Mouse (Mus musculus) kidney, embryonic 16.5 days (tissue): ENCODE results near the gene Ccdc142. TPM values are rescaled to one million over a fixed set of nuclear protein-coding genes. Genes with fewer than 3 reads are reported as not detected.

Source experiments
- ATAC-seq: fragments of 200-750 bp; cut with Nextera tagmentation; 2 replicates; pipeline ENCODE4 v1.8.0; 2017; ENCODE audit warnings: moderate TSS enrichment; ENCODE audit not compliant: low FRiP score, low TSS enrichment
- H3K27ac ChIP-seq: fragments of 300-500 bp; sonication (generic); 2 replicates; pipeline ENCODE4 v1.5.1; 2014; ENCODE audit warnings: low read length
- H3K27me3 ChIP-seq: fragments of 300-500 bp; sonication (generic); 2 replicates; pipeline ENCODE4 v1.6.1; 2014; ENCODE audit warnings: low read length, control low read depth, mixed read lengths; ENCODE audit not compliant: insufficient read depth
- H3K36me3 ChIP-seq: fragments of 300-500 bp; sonication (generic); 2 replicates; pipeline ENCODE4 v1.6.1; 2014; ENCODE audit warnings: low read length, control low read depth, mixed read lengths; ENCODE audit not compliant: insufficient read depth
- H3K4me1 ChIP-seq: fragments of 300-500 bp; sonication (generic); 2 replicates; pipeline ENCODE4 v1.6.1; 2014; ENCODE audit warnings: low read length, control low read depth, mixed read lengths; ENCODE audit not compliant: insufficient read depth
- H3K4me2 ChIP-seq: fragments of 300-500 bp; sonication (generic); replicated peaks from 2 replicates; pipeline ENCODE4 v1.6.1; 2014; ENCODE audit warnings: low read depth, low read length
- H3K4me3 ChIP-seq: fragments of 300-500 bp; sonication (generic); 2 replicates; pipeline ENCODE4 v1.5.1; 2014; ENCODE audit warnings: mild to moderate bottlenecking, low read length
- H3K9ac ChIP-seq: fragments of 300-500 bp; sonication (generic); replicated peaks from 2 replicates; pipeline ENCODE4 v1.6.1; 2014; ENCODE audit warnings: low read length
- H3K9me3 ChIP-seq: fragments of 300-500 bp; sonication (generic); 2 replicates; pipeline ENCODE4 v1.6.1; 2016; ENCODE audit warnings: low read length, control low read depth
- WGBS: fragments of 180-500 bp; shearing (Covaris S2); extraction: QIAGEN DNeasy Blood & Tissue Kit; methylation state at CpG from one replicate; pipeline ENCODE4 v1.1.7; 2014; 5-methylcytosine and 5-hydroxymethylcytosine counted together
- polyA plus RNA-seq: library from polyadenylated mRNA; unstranded; fragments of >200 nt; fragmentation: Nextera tagmentation; extraction: Ambion mirVana; gene quantifications from 2 replicates; pipeline ENCODE4 v1.2.1, GENCODE M21; 2015

The Ccdc142 gene
- polyA plus RNA-seq, 1 experiment from 2014 or later = 3.9 TPM

GRCm38 (mm10) chr6:83101688-83102556 is 521 bp downstream of the Ccdc142 start:
- H3K4me3 ChIP-seq = peak overlapping the region; percentile 71
- peak overlapping the region; percentile 84 for H3K27ac ChIP-seq
- H3K4me2 ChIP-seq = peak overlapping the region; percentile 99
- H3K4me1 ChIP-seq = peaks cover 30% of the 10 kb centered on the region
- under 1% methylated on average over 73 of the region's 74 CpGs for WGBS
- H3K36me3 ChIP-seq = no peaks in the 10 kb centered on the region
- no peaks in the 10 kb centered on the region for H3K27me3 ChIP-seq
- H3K9ac ChIP-seq = peak overlapping the region; percentile 86
- peak; percentile 79 for ATAC-seq
- H3K9me3 ChIP-seq = no peaks in the 10 kb centered on the region

GRCm38 (mm10) chr6:83103130-83103650 is 1.8 kb downstream of the Ccdc142 start:
- H3K4me2 ChIP-seq = peak overlapping the region; percentile 99; the same call in 1 of the 2 replicates
- H3K4me1 ChIP-seq = peaks cover 31% of the 10 kb centered on the region
- H3K27ac ChIP-seq = no peak overlapping the region
- no peaks in the 10 kb centered on the region for H3K36me3 ChIP-seq
- no peak for ATAC-seq
- H3K4me3 ChIP-seq = no peak overlapping the region; the same call in 1 of the 2 replicates
- 53% methylated on average over 11 of the region's 11 CpGs for WGBS
- no peaks in the 10 kb centered on the region for H3K9me3 ChIP-seq
- no peaks in the 10 kb centered on the region for H3K27me3 ChIP-seq
- H3K9ac ChIP-seq = no peak overlapping the region

- Histone ChIP-seq H3K27ac (no peak overlapping the region), H3K9ac (no peak overlapping the region), H3K36me3 (no peaks in the 10 kb centered on the region), H3K9me3 (no peaks in the 10 kb centered on the region), H3K4me2 (no peak overlapping the region), H3K4me1 (peaks cover 28% of the 10 kb centered on the region), H3K27me3 (no peaks in the 10 kb centered on the region), H3K4me3 (no peak overlapping the region)
- no peak for ATAC-seq
- 77% methylated on average over 4 of the region's 4 CpGs for WGBS
Observed at GRCm38 (mm10) chr6:83104158-83104557, 2.8 kb downstream of the Ccdc142 start.

GRCm38 (mm10) chr6:83107566-83108400 is 6.4 kb downstream of the Ccdc142 start:
- H3K9me3 ChIP-seq = no peaks in the 10 kb centered on the region
- H3K4me3 ChIP-seq = peak overlapping the region; percentile 98; the same call in 1 of the 2 replicates
- WGBS = 37% methylated on average over 13 of the region's 13 CpGs
- peak overlapping the region; percentile 95 for H3K9ac ChIP-seq
- H3K4me2 ChIP-seq = peak overlapping the region; percentile 69
- H3K36me3 ChIP-seq = no peaks in the 10 kb centered on the region; the same call in 1 of the 2 replicates
- no peaks in the 10 kb centered on the region for H3K27me3 ChIP-seq
- peaks cover 23% of the 10 kb centered on the region for H3K4me1 ChIP-seq
- peak overlapping the region; percentile 88; the same call in 1 of the 2 replicates for H3K27ac ChIP-seq
- ATAC-seq = peak; percentile 20; the same call in 1 of the 2 replicates

GRCm38 (mm10) chr6:83108762-83109668 is 7.6 kb downstream of the Ccdc142 start, which contains the start of gene Mrpl53:
Gene Mrpl53 (plus strand): TSS chr6:83109040.
- H3K36me3 ChIP-seq = no peaks in the 10 kb centered on the region; the same call in 1 of the 2 replicates
- H3K27ac ChIP-seq = peak within 1 kb of the TSS; percentile 88
- WGBS = under 1% methylated on average over 76 of the region's 76 CpGs
- no peaks in the 10 kb centered on the region for H3K27me3 ChIP-seq
- H3K4me3 ChIP-seq = peak within 1 kb of the TSS; percentile 98
- H3K9me3 ChIP-seq = no peaks in the 10 kb centered on the region
- peak within 1 kb of the TSS; percentile 95 for H3K9ac ChIP-seq
- H3K4me2 ChIP-seq = peak within 1 kb of the TSS; percentile 69
- peaks cover 15% of the 10 kb centered on the region for H3K4me1 ChIP-seq
- ATAC-seq = peak; percentile 91

- H3K4me1 ChIP-seq = peaks cover 28% of the 10 kb centered on the region
- no peak overlapping the region for H3K27ac ChIP-seq
- no peaks in the 10 kb centered on the region for H3K27me3 ChIP-seq
- 89% methylated on average over 4 of the region's 4 CpGs for WGBS
- H3K9me3 ChIP-seq = no peaks in the 10 kb centered on the region
- no peak overlapping the region for H3K4me2 ChIP-seq
- no peak overlapping the region for H3K9ac ChIP-seq
- no peaks in the 10 kb centered on the region; the same call in 1 of the 2 replicates for H3K36me3 ChIP-seq
- ATAC-seq = no peak
- no peak overlapping the region for H3K4me3 ChIP-seq
Observed at GRCm38 (mm10) chr6:83111510-83112136, 10.2 kb downstream of the Ccdc142 start.

GRCm38 (mm10) chr6:83115011-83115671 is 13.7 kb downstream of the Ccdc142 start, which contains the start of gene Mogs:
Gene Mogs (plus strand): TSS chr6:83115496.
- Histone ChIP-seq H3K27ac (peak within 1 kb of the TSS; percentile 82), H3K36me3 (peaks cover 17% of the 10 kb centered on the region), H3K27me3 (no peaks in the 10 kb centered on the region), H3K4me1 (peaks cover 39% of the 10 kb centered on the region), H3K9me3 (no peaks in the 10 kb centered on the region), H3K4me2 (peak within 1 kb of the TSS; percentile 90), H3K9ac (peak within 1 kb of the TSS; percentile 69), H3K4me3 (peak within 1 kb of the TSS; percentile 72)
- peak; percentile 89 for ATAC-seq
- 1% methylated on average over 40 of the region's 58 CpGs for WGBS

- H3K9me3 ChIP-seq = no peaks in the 10 kb centered on the region
- H3K9ac ChIP-seq = peak overlapping the region; percentile 69
- WGBS = under 1% methylated on average over 41 of the region's 48 CpGs
- H3K4me2 ChIP-seq = peak overlapping the region; percentile 90
- peaks cover 17% of the 10 kb centered on the region for H3K36me3 ChIP-seq
- no peaks in the 10 kb centered on the region for H3K27me3 ChIP-seq
- peak; percentile 59 for ATAC-seq
- H3K4me3 ChIP-seq = peak overlapping the region; percentile 72
- peak overlapping the region; percentile 21; the same call in 1 of the 2 replicates for H3K27ac ChIP-seq
- H3K4me1 ChIP-seq = peaks cover 41% of the 10 kb centered on the region
Observed at GRCm38 (mm10) chr6:83115682-83116372, 14.4 kb downstream of the Ccdc142 start.
